Mouse (Mus musculus): Measurements from ENCODE around the gene Cdhr1.

- TF ChIP-seq CTCF (conservative IDR thresholded peaks at IDR 0.05; ENCODE audit: insufficient read depth, insufficient read length, low read depth, low read length) (no peak), POLR2A (IDR thresholded peaks at IDR 0.05; ENCODE audit: low read depth, low read length) (no peak)
These were observed 49.2 kb downstream of the Cdhr1 start, which contains the start of gene Rgr for GRCm38 (mm10) chr14:37048914-37049410.
